Mouse (Mus musculus): ENCODE measurements around the gene Atxn3. TPM values are rescaled to one million over a fixed set of nuclear protein-coding genes. Genes with fewer than 3 reads are reported as not detected.
A peak's percentile ranks its signal among the peaks of the same experiment; 100 is the strongest.

Gene Atxn3
- 10 to 100 TPM; 19.3 to 20.3 TPM for total RNA-seq (2021)
- long read RNA-seq, experiment 1, partial matches to known transcripts: 1 of 3 reads
- long read RNA-seq, experiment 1, other reads (novel, unspliced or antisense): 2 of 3 reads
- long read RNA-seq, experiment 2, full-length matches to known transcripts: 3 of 14 reads
- long read RNA-seq, experiment 2, partial matches to known transcripts: 2 of 14 reads
- long read RNA-seq, experiment 2, other reads (novel, unspliced or antisense): 9 of 14 reads

- peak; percentile 92 to 97 for DNase-seq (ENCODE audit: low spot score in 2 of 2)
Measured at GRCm38 (mm10) chr12:101957942-101958544, at the start of gene Atxn3. TSS of gene Atxn3 (minus strand) at chr12:101958246.

- no peak for DNase-seq (ENCODE audit: low spot score in 2 of 2)
Measured at GRCm38 (mm10) chr12:102000785-102001184, 42.7 kb upstream of the Atxn3 start.

- DNase-seq (ENCODE audit: low spot score in 2 of 2): no peak
Measured at GRCm38 (mm10) chr12:101998929-101999328, 40.9 kb upstream of the Atxn3 start.

GRCm38 (mm10) chr12:101994576-101995467 lies 36.8 kb upstream of the Atxn3 start:
- DNase-seq (ENCODE audit: low spot score in 2 of 2): no peak

GRCm38 (mm10) chr12:101987659-101988058 lies 29.6 kb upstream of the Atxn3 start:
- DNase-seq (ENCODE audit: low spot score in 2 of 2): no peak

- no peak for DNase-seq (ENCODE audit: low spot score in 2 of 2)
Measured at GRCm38 (mm10) chr12:101985110-101985509, 27.1 kb upstream of the Atxn3 start.

GRCm38 (mm10) chr12:101982977-101983376 lies 24.9 kb upstream of the Atxn3 start:
- DNase-seq (ENCODE audit: low spot score in 2 of 2): no peak

GRCm38 (mm10) chr12:101981559-101981958 lies 23.5 kb upstream of the Atxn3 start:
- no peak for DNase-seq (ENCODE audit: low spot score in 2 of 2)

- DNase-seq (ENCODE audit: low spot score in 2 of 2): no peak
Measured at GRCm38 (mm10) chr12:101980266-101980665, 22.2 kb upstream of the Atxn3 start.

GRCm38 (mm10) chr12:101979213-101979750 lies 21.2 kb upstream of the Atxn3 start:
- DNase-seq (ENCODE audit: low spot score in 2 of 2): no peak

- no peak for DNase-seq (ENCODE audit: low spot score in 2 of 2)
Measured at GRCm38 (mm10) chr12:101978588-101978987, 20.5 kb upstream of the Atxn3 start.

- DNase-seq (ENCODE audit: low spot score in 2 of 2): no peak
Measured at GRCm38 (mm10) chr12:101978162-101978561, 20.1 kb upstream of the Atxn3 start.

GRCm38 (mm10) chr12:101977404-101977915 lies 19.4 kb upstream of the Atxn3 start:
- DNase-seq (ENCODE audit: low spot score in 2 of 2): no peak

- no peak for DNase-seq (ENCODE audit: low spot score in 2 of 2)
Measured at GRCm38 (mm10) chr12:101976651-101977403, 18.8 kb upstream of the Atxn3 start.

- peak; percentile 69 to 74 for DNase-seq (ENCODE audit: low spot score in 2 of 2)
Measured at GRCm38 (mm10) chr12:101975601-101976571, 17.8 kb upstream of the Atxn3 start, which contains the start of gene Cpsf2. TSS of gene Cpsf2 (plus strand) at chr12:101975988.

GRCm38 (mm10) chr12:101975167-101975600 lies 17.1 kb upstream of the Atxn3 start:
- DNase-seq (ENCODE audit: low spot score in 2 of 2): no peak

GRCm38 (mm10) chr12:101974571-101974970 lies 16.5 kb upstream of the Atxn3 start:
- no peak for DNase-seq (ENCODE audit: low spot score in 2 of 2)

- DNase-seq (ENCODE audit: low spot score in 2 of 2): no peak
Measured at GRCm38 (mm10) chr12:101972230-101972629, 14.2 kb upstream of the Atxn3 start.

GRCm38 (mm10) chr12:101971311-101971710 lies 13.3 kb upstream of the Atxn3 start:
- no peak for DNase-seq (ENCODE audit: low spot score in 2 of 2)

Data from adrenal gland, postnatal 4 days (tissue).